15 mouse cellular contexts compared by ENCODE assay signal in genomic region chr6:52962600-52963429, GRCm38 (mm10).
DNase-seq lines count a peak whose midpoint lies in the region; ATAC-seq and TF ChIP-seq lines count a peak whose summit lies in the region.
"Had no signal": no experiment of that assay in that cellular context is flagged by ENCODE, and none has a peak within 500 bp of the region (broad histone marks: within the 10 kb centered on the region; RNA-seq: fewer than 3 reads in every experiment).

No protein-coding gene starts in this region.

- no peak for TF ChIP-seq CTCF in layer of hippocampus, adult 2 months (conservative IDR thresholded peaks at IDR 0.05)

- no peaks in the 10 kb centered on the region for H3K36me3 ChIP-seq in embryonic facial prominence, embryonic 12.5 days
- no peaks in the 10 kb centered on the region for H3K36me3 ChIP-seq in splenic B cell, adult 2 months (ENCODE audit: control insufficient read depth, insufficient read depth, low read length, poor library complexity, severe bottlenecking)
- H3K36me3 ChIP-seq: neural tube, embryonic 12.5 days had no signal

- peak; percentile 36 for DNase-seq in cerebellum, adult 9-10 months
- no peak for DNase-seq in cerebellum, postnatal 36 days
- no peak for DNase-seq in layer of hippocampus, adult 2 months (ENCODE audit: low spot score in 2 of 2)
- DNase-seq in layer of hippocampus, adult 8-10 months (ENCODE audit: low spot score in 2 of 2), result no peak
- DNase-seq in splenic B cell, adult 2 months (ENCODE audit: low read depth, low spot score), result peak; percentile 14
- no peak for DNase-seq in gastrocnemius, postnatal 10 days
- DNase-seq in spleen, postnatal 4 days (ENCODE audit: low spot score in 2 of 2), result no peak
- DNase-seq: gastrocnemius, postnatal 14 days; layer of hippocampus, adult 9-11 months; right cerebral cortex, postnatal 14 days; thymus, postnatal 14 days had no signal

- H3K9me3 ChIP-seq in embryonic facial prominence, embryonic 12.5 days, result no peaks in the 10 kb centered on the region
- H3K9me3 ChIP-seq: neural tube, embryonic 12.5 days had no signal

- no peak for ATAC-seq in embryonic facial prominence, embryonic 12.5 days (ENCODE audit: insufficient number of reproducible peaks, insufficient read depth, low FRiP score, low TSS enrichment)
- ATAC-seq: inflammation-experienced regulatory T-cells, adult 6 months had no signal

- 53% methylated on average over 4 of the region's 4 CpGs for WGBS in embryonic facial prominence, embryonic 12.5 days

- H3K4me2 ChIP-seq in embryonic facial prominence, embryonic 12.5 days (replicated peaks), result no peak overlapping the region
- H3K4me2 ChIP-seq: liver, embryonic 11.5 days; neural tube, embryonic 12.5 days had no signal

- H3K4me1 ChIP-seq in embryonic facial prominence, embryonic 12.5 days, result peaks cover 32% of the 10 kb centered on the region

- no peak overlapping the region for H3K9ac ChIP-seq in embryonic facial prominence, embryonic 12.5 days
- H3K9ac ChIP-seq: neural tube, embryonic 12.5 days had no signal

- peak overlapping the region; percentile 30; the same call in 1 of the 2 replicates for H3K27ac ChIP-seq in layer of hippocampus, adult 2 months
- peak overlapping the region; percentile 51; the same call in 1 of the 2 replicates for H3K27ac ChIP-seq in embryonic facial prominence, embryonic 12.5 days
- H3K27ac ChIP-seq: neural tube, embryonic 12.5 days had no signal

- H3K4me3 ChIP-seq in layer of hippocampus, adult 2 months, result no peak overlapping the region
- no peak overlapping the region for H3K4me3 ChIP-seq in embryonic facial prominence, embryonic 12.5 days
- H3K4me3 ChIP-seq: neural tube, embryonic 12.5 days had no signal

- H3K27me3 ChIP-seq in embryonic facial prominence, embryonic 12.5 days, result no peaks in the 10 kb centered on the region
- no peaks in the 10 kb centered on the region for H3K27me3 ChIP-seq in splenic B cell, adult 2 months (ENCODE audit: control insufficient read depth, insufficient read depth, low read length, poor library complexity, severe bottlenecking)
- H3K27me3 ChIP-seq: neural tube, embryonic 12.5 days had no signal

Comparison
In these comparisons a context has a peak if more than half of its experiments do, and no peak if none do; other contexts are left out.
1. DNase-seq: peak in cerebellum, adult 9-10 months (single experiment) and splenic B cell, adult 2 months (single experiment); none in cerebellum, postnatal 36 days (0 of 2), layer of hippocampus, adult 2 months (0 of 2), layer of hippocampus, adult 8-10 months (0 of 2), gastrocnemius, postnatal 10 days (single experiment) and spleen, postnatal 4 days (0 of 2).